Mouse (Mus musculus): Measurements from ENCODE around the gene Rab42. TPM values are rescaled to one million over a fixed set of nuclear protein-coding genes. Genes with fewer than 3 reads are reported as not detected.
"Not testable (repeated sequence)": the region's sequence is repeated elsewhere in the genome, so short reads cannot be mapped to it uniquely, and the experiment has no call there.

Gene Rab42
- polyA plus RNA-seq, 1 experiment from 2014 or later = 0.58 TPM

DNA sequence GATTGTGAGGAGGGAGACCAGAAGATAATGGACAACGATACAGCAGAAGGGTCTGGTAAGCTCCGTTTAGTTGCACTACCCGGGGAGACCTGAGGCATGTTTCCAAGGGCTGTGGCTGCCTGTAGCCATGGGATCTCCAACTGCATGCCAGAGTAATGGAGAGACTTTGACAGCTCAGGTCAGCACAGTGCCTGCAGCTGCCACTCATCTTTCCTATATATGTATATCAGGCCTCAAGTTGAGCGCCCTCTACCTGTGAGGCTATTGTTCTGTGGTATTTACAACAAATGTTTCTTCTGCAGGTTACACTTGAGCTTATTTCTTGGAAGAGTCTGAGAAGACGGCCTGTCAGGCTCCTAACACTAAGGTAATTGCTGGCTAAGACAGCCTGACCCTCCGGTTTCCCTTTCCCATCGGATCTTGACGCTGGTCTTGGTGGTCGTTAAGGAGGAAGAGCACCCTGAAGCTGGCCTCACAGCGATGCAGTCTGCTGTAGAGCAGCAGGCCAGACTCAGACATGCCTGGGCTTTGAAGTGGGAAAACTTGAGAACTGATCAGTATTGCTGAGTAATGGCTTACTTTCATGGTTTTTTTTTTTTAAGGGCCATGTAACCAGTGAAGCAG, 6.8 kb upstream of the Rab42 start:
- peak overlapping the region; percentile 91 for H3K9ac ChIP-seq (replicated peaks)
- H3K36me3 ChIP-seq = peaks cover 53% of the 10 kb centered on the region
- no peaks in the 10 kb centered on the region for H3K27me3 ChIP-seq
- peak overlapping the region; percentile 80 for H3K4me2 ChIP-seq (replicated peaks)
- peak overlapping the region; percentile 65 for H3K4me3 ChIP-seq (replicated peaks)
- peak overlapping the region; percentile 90 for H3K27ac ChIP-seq
- peaks cover 15% of the 10 kb centered on the region for H3K4me1 ChIP-seq (replicated peaks)
- ATAC-seq = peak; percentile 24; the same call in 1 of the 2 replicates
- 30% methylated on average over 10 of the region's 10 CpGs for WGBS
- no peaks in the 10 kb centered on the region for H3K9me3 ChIP-seq

DNA sequence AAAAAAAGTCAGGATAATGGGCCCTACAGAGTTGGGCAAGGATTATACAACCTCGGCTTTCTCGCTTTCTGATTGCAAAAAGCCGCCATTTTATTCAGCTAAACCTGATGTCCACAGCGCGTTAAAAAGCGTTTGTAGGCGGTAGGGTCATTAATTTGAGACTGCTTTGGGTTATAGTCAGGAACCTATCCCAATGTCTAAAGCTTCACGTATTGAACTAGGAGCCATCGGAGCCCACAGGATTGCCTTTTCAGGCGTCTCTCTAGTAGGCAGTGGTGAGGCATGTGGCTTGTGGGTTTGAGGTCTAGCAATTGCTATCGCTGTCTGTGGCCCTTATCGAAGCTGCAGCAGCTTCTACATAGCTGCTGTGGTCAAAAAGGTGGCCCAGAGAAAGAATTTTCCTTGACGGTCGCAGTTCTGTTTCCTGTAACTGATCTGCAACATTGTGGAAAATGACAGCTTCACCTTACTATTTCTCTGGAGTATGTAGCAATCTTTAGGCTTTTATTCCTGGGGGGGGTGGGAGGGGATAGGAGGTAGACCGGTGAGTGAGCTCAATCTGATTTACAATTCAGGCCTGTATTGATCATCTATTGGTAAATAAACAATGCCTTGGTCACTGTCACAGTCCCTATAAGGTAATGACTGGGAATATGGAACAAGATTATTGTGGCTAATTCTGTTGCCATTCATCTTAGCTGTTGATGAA, 6.1 kb upstream of the Rab42 start:
- Histone ChIP-seq H3K9me3 (no peaks in the 10 kb centered on the region), H3K27me3 (no peaks in the 10 kb centered on the region), H3K4me2 (replicated peaks) (peak overlapping the region; percentile 80), H3K9ac (replicated peaks) (peak overlapping the region; percentile 91), H3K4me1 (replicated peaks) (peaks cover 15% of the 10 kb centered on the region), H3K36me3 (peaks cover 47% of the 10 kb centered on the region), H3K4me3 (replicated peaks) (peak overlapping the region; percentile 65), H3K27ac (peak overlapping the region; percentile 90)
- no peak for ATAC-seq
- under 1% methylated on average over 15 of the region's 15 CpGs for WGBS

DNA sequence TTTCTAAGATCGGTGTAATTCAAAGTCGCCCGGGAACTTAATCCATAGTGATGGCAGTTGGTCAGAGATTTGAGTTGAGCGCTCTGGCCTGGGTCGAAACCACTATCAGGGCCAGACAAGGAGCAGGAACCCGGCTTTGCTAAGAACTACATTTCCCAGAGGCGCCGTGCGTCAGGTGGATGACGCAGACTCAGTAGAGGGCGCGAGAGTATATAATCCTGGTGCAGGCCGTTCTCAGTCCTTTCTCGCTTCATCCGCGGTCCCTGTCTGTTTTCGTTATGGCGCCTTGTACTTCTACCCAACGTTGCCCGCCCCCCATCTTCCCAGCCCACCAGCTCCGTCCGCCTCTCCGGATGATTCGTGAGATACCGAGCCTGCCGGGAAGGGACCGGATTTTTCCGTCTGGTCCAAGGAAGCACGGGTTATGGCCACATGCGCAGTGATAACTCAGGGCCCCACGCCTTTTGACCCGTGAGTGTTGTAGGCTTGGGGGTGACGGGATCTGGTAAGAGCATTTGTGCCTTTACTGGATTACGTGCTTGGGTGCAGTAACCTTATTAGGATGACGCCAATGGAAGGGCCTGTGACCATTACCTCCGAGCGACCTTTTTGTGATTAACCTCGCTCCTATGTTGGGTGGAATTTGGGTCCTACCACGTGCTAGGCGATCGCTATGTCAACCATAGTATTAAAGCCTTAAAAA, 5.4 kb upstream of the Rab42 start:
- Histone ChIP-seq H3K4me3 (replicated peaks) (peak overlapping the region; percentile 65), H3K9ac (replicated peaks) (peak overlapping the region; percentile 91), H3K4me2 (replicated peaks) (peak overlapping the region; percentile 80), H3K4me1 (replicated peaks) (peaks cover 15% of the 10 kb centered on the region), H3K9me3 (no peaks in the 10 kb centered on the region), H3K36me3 (peaks cover 40% of the 10 kb centered on the region), H3K27ac (peak overlapping the region; percentile 90), H3K27me3 (no peaks in the 10 kb centered on the region)
- peak; percentile 93 for ATAC-seq
- 1% methylated on average over 41 of the region's 41 CpGs for WGBS

DNA sequence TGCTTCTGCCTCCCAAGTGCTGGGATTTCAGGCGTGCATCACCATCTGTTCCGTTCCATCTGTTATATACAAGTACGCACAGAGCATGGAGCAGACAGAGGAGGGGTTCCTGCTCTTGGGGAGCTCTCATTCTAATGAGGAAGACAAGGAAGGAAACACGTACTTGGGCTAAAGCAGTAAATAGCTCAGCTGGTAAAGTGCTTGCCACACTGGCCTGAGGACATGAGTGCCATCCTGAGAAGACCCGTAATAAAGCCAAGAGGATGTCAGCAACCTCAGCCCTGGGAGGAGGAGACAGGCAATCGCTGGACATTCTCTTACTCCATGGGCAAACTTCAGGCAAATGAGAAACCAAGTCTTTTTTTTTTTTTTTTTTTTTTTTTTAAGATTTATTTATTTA, 2.8 kb upstream of the Rab42 start:
- Histone ChIP-seq H3K9ac (replicated peaks) (no peak overlapping the region), H3K4me2 (replicated peaks) (no peak overlapping the region), H3K27ac (no peak overlapping the region), H3K9me3 (no peaks in the 10 kb centered on the region), H3K4me1 (replicated peaks) (peaks cover 21% of the 10 kb centered on the region), H3K36me3 (peaks cover 14% of the 10 kb centered on the region), H3K4me3 (replicated peaks) (no peak overlapping the region), H3K27me3 (no peaks in the 10 kb centered on the region)
- no peak for ATAC-seq
- WGBS = 78% methylated on average over 6 of the region's 6 CpGs

DNA sequence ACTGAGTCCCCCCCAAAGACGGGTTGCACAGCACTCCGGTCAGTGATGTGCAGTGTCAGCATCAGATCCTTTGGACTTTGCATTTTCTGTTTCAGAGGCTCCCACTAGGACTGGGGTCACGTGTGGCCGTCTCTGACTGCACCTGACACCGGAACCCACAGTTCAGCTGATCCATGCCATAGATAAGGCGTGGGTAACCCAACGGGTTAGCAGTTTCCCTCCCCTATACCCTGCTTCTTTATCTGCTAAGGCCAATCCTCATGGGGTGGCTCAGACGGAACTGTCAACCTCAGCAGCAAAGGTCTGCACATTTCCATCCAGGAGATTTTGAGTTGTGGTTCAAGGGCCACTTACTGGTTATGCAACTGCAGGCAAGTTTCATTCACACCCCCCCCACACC, 2.1 kb upstream of the Rab42 start:
- H3K27ac ChIP-seq = no peak overlapping the region
- WGBS = 89% methylated on average over 8 of the region's 8 CpGs
- H3K4me3 ChIP-seq (replicated peaks) = no peak overlapping the region
- no peak overlapping the region for H3K4me2 ChIP-seq (replicated peaks)
- peaks cover 16% of the 10 kb centered on the region for H3K4me1 ChIP-seq (replicated peaks)
- H3K36me3 ChIP-seq = peaks cover 6% of the 10 kb centered on the region
- H3K9me3 ChIP-seq = no peaks in the 10 kb centered on the region
- H3K9ac ChIP-seq (replicated peaks) = no peak overlapping the region
- no peak for ATAC-seq
- no peaks in the 10 kb centered on the region for H3K27me3 ChIP-seq

DNA sequence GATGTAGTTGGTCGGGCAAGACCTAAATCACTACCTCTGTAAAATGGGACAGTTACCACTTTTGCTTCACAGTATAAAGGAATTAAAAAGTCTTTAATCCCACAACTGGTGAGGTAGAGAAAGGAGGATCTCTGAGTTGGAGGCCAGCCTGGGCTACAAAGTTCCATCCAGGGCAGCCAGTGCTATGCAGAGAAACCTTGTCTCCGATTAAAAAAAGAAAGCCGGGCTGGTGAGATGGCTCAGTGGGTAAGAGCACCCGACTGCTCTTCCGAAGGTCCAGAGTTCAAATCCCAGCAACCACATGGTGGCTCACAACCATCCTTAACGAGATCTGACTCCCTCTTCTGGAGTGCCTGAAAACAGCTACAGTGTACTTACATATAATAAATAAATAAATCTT, 299 bp upstream of the Rab42 start:
- not testable (repeated sequence) for H3K36me3 ChIP-seq; H3K9me3 ChIP-seq; H3K4me1 ChIP-seq (replicated peaks); ATAC-seq; H3K27me3 ChIP-seq; H3K27ac ChIP-seq
- Histone ChIP-seq H3K4me3 (replicated peaks) (peak overlapping the region; percentile 41), H3K4me2 (replicated peaks) (peak overlapping the region; percentile 60), H3K9ac (replicated peaks) (peak overlapping the region; percentile 60; the same call in 1 of the 2 replicates)
- WGBS = 53% methylated on average over 6 of the region's 6 CpGs

DNA sequence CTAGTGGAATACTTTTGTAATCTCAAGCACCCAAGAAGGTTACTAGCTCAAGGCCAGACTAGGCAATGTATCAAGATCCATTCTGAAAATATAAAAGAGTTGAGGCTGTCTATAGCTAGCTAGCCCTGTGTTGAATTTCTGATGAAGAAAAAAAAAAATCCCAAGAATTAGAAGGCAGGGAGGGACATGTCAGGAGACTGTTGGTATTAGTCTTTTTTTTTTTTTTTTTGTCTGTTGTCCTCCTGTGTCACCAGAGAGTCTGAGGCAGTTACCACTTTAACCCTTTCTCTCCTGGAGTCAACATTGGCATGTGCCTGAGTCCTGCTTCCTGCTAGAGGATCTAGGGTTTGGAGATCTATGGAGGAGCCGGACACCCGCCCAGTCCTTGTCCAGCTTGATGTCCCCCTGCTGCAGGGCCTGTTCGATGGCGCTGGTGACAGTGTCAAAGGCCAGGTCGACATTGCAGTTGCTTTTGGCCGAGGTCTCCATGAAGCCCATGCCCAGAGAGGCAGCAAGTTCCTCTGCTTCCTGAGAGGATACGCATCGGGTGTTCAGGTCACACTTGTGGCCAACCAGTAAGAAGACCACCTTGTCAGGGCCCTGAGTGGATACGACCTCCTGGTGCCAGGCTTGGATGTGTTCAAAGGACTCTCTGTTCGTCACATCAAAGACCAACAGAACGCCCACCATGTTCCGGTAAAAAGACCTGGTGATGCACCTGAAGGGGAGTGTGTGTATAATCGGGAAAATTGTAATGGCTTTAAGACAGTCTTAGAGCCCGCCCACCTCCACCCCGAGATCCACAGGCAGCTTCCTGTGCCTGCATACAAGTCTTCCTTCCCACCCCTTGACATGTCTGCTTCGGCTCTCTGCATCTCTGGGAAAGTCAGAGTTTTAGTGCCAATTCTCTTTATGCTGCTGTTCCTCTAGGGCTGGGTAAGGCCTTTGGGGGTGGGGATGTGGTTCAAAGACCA, 933 bp downstream of the Rab42 start:
- Histone ChIP-seq H3K4me3 (replicated peaks) (peak overlapping the region; percentile 41), H3K27ac (no peak overlapping the region), H3K4me1 (replicated peaks) (peaks cover 6% of the 10 kb centered on the region; the same call in 1 of the 2 replicates), H3K36me3 (no peaks in the 10 kb centered on the region), H3K9ac (replicated peaks) (0 out of 2 replicates have a peak overlapping the region, but pooled peaks have one; percentile 60), H3K27me3 (no peaks in the 10 kb centered on the region), H3K9me3 (no peaks in the 10 kb centered on the region), H3K4me2 (replicated peaks) (peak overlapping the region; percentile 60)
- ATAC-seq = no peak
- WGBS = 68% methylated on average over 16 of the region's 16 CpGs

DNA sequence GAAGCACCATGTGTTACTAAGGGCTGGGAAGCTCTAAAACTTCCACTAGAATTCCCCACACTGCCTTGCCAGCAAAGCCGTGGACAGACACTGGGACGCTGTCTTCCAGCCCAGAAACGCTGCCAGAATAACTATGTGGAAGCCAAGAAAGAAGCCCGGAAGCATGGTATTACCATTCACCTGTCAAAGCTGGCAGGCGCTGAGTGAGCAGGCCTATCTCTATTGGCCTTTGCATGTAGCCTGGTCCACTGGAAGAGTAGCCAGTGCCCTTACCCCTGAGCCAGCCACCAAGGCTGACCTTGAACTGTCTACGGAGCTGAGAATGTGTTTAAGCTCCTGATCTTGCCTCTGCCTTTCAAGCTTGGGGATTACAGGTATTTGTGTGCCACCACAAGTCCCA, 1.7 kb downstream of the Rab42 start:
- Histone ChIP-seq H3K9me3 (no peaks in the 10 kb centered on the region), H3K4me3 (replicated peaks) (no peak overlapping the region), H3K27ac (no peak overlapping the region), H3K4me2 (replicated peaks) (no peak overlapping the region), H3K36me3 (no peaks in the 10 kb centered on the region), H3K4me1 (replicated peaks) (peaks cover 6% of the 10 kb centered on the region; the same call in 1 of the 2 replicates), H3K27me3 (no peaks in the 10 kb centered on the region), H3K9ac (replicated peaks) (no peak overlapping the region)
- 91% methylated on average over 6 of the region's 6 CpGs for WGBS
- ATAC-seq = no peak

DNA sequence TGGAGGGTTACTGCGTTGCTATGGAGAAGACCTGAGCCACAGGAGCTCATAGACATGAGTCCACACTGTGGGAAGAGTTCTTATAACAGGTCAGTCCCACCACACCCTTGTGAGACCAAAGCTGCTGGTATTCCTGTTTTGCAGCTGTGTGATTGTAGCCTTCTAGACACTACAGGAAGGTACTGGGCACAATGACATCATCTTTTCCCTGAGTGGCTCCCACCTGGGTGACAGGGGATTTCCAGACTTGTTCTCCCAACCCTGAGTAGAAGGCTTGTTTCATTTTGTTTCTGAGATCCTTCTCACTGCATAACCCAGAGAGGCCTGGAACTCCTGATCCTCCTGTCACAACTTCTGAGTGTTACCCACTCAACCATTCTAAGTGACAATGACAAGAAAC, 3.3 kb downstream of the Rab42 start:
- Histone ChIP-seq H3K4me2 (replicated peaks) (no peak overlapping the region), H3K9ac (replicated peaks) (no peak overlapping the region), H3K4me1 (replicated peaks) (peaks cover 6% of the 10 kb centered on the region; the same call in 1 of the 2 replicates), H3K4me3 (replicated peaks) (no peak overlapping the region), H3K36me3 (peaks cover 2% of the 10 kb centered on the region), H3K9me3 (no peaks in the 10 kb centered on the region), H3K27me3 (no peaks in the 10 kb centered on the region), H3K27ac (no peak overlapping the region)
- no peak for ATAC-seq
- WGBS = 89% methylated on average over 1 of the region's 1 CpGs

DNA sequence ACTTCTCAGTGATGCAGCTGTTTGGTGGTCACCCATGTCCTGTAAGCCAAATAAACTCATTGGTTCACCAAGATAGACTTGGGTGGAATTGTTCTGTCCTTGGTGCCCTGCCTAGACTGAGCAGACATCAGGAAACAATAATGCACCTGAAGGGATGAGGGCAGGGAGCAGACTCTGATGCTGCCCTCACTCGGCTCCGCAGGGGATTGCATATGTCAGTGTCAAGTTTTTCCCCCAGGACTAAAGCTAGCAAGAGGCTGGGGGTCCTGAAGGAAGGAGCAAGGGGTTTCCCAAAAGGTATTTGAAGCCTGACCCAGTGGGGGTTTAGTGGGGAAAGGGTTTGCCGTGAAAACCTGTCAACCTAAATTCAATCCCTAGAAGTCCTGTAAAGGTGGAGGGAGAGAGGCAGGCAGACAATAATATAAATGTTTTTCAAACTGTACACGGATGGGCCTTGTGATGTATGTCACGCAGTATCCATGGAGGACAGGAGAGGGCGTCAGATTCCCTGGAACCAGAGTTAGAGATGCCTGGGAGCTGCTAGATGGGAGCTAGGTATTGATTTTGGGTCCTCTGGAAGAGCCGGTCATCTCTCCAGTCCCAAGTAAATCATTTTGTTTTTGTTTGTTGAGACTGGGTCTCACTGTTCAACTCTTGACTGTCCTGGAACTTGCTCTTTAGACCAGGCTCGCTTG, 7.3 kb downstream of the Rab42 start:
- Histone ChIP-seq H3K36me3 (peaks cover 39% of the 10 kb centered on the region), H3K9me3 (no peaks in the 10 kb centered on the region), H3K4me2 (replicated peaks) (no peak overlapping the region), H3K9ac (replicated peaks) (no peak overlapping the region), H3K4me1 (replicated peaks) (no peaks in the 10 kb centered on the region), H3K27ac (no peak overlapping the region), H3K4me3 (replicated peaks) (no peak overlapping the region), H3K27me3 (no peaks in the 10 kb centered on the region)
- no peak for ATAC-seq
- WGBS = 44% methylated on average over 8 of the region's 8 CpGs

DNA sequence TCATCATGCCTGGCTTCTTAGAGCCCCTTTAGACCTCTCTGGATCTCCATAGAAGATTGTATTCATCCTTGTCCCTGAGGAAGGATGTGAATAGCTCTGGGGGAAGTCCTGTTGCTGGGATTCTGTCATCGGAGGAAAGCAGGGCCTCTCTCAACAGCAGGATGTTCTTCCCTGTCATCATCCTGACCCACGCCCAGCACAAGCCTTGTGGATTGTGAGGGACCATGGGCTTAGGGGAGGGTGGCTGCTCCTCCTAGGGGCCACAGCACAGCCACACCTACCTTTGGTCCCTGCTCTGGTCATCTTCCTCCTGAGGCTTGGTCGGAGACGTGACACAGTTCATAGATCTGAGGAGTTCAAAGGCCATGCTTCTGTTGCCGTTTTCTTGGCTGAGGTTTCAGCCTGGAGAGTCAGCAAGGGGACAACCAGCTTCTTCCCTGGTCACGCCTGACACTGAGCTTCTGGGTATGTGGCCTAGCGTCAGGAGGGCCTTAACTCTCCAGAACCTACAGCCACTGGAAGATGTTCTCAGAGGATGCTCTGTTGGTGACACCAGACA, 9.4 kb downstream of the Rab42 start:
- H3K9ac ChIP-seq (replicated peaks) = no peak overlapping the region
- no peaks in the 10 kb centered on the region for H3K4me1 ChIP-seq (replicated peaks)
- WGBS = 87% methylated on average over 7 of the region's 7 CpGs
- H3K36me3 ChIP-seq = peaks cover 49% of the 10 kb centered on the region
- H3K27me3 ChIP-seq = no peaks in the 10 kb centered on the region
- no peak for ATAC-seq
- H3K27ac ChIP-seq = no peak overlapping the region
- H3K4me3 ChIP-seq (replicated peaks) = no peak overlapping the region
- H3K4me2 ChIP-seq (replicated peaks) = no peak overlapping the region
- H3K9me3 ChIP-seq = no peaks in the 10 kb centered on the region

All from midbrain, embryonic 13.5 days (tissue).